ENCODE assay signal across 30 mouse cellular contexts in the genomic region with DNA sequence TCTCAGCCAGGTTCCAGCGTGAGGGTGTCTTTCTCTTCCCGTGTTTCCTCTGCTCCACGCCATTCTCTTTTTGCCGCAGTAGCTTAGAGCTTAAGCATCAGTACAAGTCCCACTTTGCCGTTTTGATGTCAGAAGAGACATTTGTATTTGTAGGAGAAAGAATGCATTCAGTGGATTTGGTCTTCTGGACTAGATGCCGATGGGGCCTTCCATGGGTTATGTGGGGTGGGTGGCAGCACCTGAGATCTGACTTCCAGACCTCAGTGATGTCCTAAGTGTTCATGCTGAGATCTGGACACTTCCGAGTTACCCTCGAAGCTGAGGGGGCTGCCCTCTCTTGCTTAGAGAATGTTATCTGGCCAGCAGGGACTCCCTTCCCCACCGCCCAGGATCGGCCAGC.
"Had no signal": no experiment of that assay in that cellular context is flagged by ENCODE, and none has a peak within 500 bp of the region (broad histone marks: within the 10 kb centered on the region; RNA-seq: fewer than 3 reads in every experiment).

No protein-coding gene starts in this region.

- H3K9ac ChIP-seq: limb, embryonic 12.5 days; limb, embryonic 13.5 days; limb, embryonic 15.5 days; liver, embryonic 12.5 days; liver, embryonic 13.5 days; liver, embryonic 14.5 days; liver, embryonic 15.5 days; liver, postnatal 0 days; lung, embryonic 14.5 days; lung, embryonic 15.5 days; midbrain, embryonic 12.5 days; midbrain, embryonic 13.5 days; midbrain, embryonic 15.5 days; neural tube, embryonic 12.5 days had no signal

- H3K27me3 ChIP-seq: limb, embryonic 12.5 days; limb, embryonic 13.5 days; limb, embryonic 15.5 days; liver, embryonic 12.5 days; liver, embryonic 13.5 days; liver, embryonic 15.5 days; lung, embryonic 15.5 days; megakaryocyte, embryonic 14.5 days; midbrain, embryonic 12.5 days; midbrain, embryonic 13.5 days; midbrain, embryonic 15.5 days; neural tube, embryonic 12.5 days had no signal

- ATAC-seq: liver, embryonic 12.5 days; liver, postnatal 0 days; lung, postnatal 0 days; midbrain, embryonic 13.5 days; midbrain, embryonic 15.5 days had no signal

- DNase-seq: left cerebral cortex, postnatal 4 days; liver; liver, embryonic 13.5 days; liver, postnatal 0 days; lung, adult 18-20 months; lung, adult 2 months; lung, embryonic 14.5 days; lung, postnatal 10 days; lung, postnatal 14 days; lung, postnatal 36 days; lung, postnatal 4 days; midbrain, embryonic 14.5 days had no signal

- H3K27ac ChIP-seq: limb, embryonic 10.5 days; limb, embryonic 12.5 days; limb, embryonic 13.5 days; limb, embryonic 15.5 days; liver, embryonic 12.5 days; liver, embryonic 13.5 days; liver, embryonic 14.5 days; liver, embryonic 15.5 days; lung, embryonic 15.5 days; macrophage; midbrain, embryonic 10.5 days; midbrain, embryonic 12.5 days; midbrain, embryonic 13.5 days; midbrain, embryonic 15.5 days; neural tube, embryonic 12.5 days had no signal

- H3K4me3 ChIP-seq: limb, embryonic 10.5 days; limb, embryonic 12.5 days; limb, embryonic 13.5 days; limb, embryonic 15.5 days; liver, embryonic 12.5 days; liver, embryonic 13.5 days; liver, embryonic 15.5 days; lung, embryonic 15.5 days; megakaryocyte, embryonic 14.5 days; midbrain, embryonic 10.5 days; midbrain, embryonic 12.5 days; midbrain, embryonic 13.5 days; midbrain, embryonic 15.5 days; myocyte; neural tube, embryonic 12.5 days had no signal

- H3K4me1 ChIP-seq: limb, embryonic 10.5 days; limb, embryonic 12.5 days; limb, embryonic 13.5 days; limb, embryonic 15.5 days; liver, embryonic 12.5 days; liver, embryonic 13.5 days; liver, embryonic 15.5 days; lung, embryonic 15.5 days; megakaryocyte, embryonic 14.5 days; midbrain, embryonic 10.5 days; midbrain, embryonic 12.5 days; midbrain, embryonic 13.5 days; midbrain, embryonic 15.5 days; neural tube, embryonic 12.5 days had no signal

- H3K4me2 ChIP-seq: limb, embryonic 12.5 days; limb, embryonic 13.5 days; limb, embryonic 15.5 days; liver, embryonic 11.5 days; liver, embryonic 12.5 days; liver, embryonic 13.5 days; liver, embryonic 15.5 days; lung, embryonic 14.5 days; lung, embryonic 15.5 days; midbrain, embryonic 12.5 days; midbrain, embryonic 13.5 days; midbrain, embryonic 15.5 days; neural tube, embryonic 12.5 days had no signal

- H3K9me3 ChIP-seq: limb, embryonic 10.5 days; limb, embryonic 12.5 days; limb, embryonic 15.5 days; liver, embryonic 12.5 days; liver, embryonic 13.5 days; liver, embryonic 15.5 days; lung, embryonic 15.5 days; megakaryocyte, embryonic 14.5 days; midbrain, embryonic 10.5 days; midbrain, embryonic 12.5 days; midbrain, embryonic 13.5 days; midbrain, embryonic 15.5 days; neural tube, embryonic 12.5 days had no signal
